Mouse (Mus musculus): ENCODE results near the gene Gmfg.

- no peak for TF ChIP-seq POLR2A (IDR thresholded peaks at IDR 0.05; ENCODE audit: extremely low read depth, insufficient read depth, low read length)
- no peak for TF ChIP-seq CTCF (IDR thresholded peaks at IDR 0.05; ENCODE audit: extremely low read depth, insufficient read depth, low read length)
Observed at GRCm38 (mm10) chr7:28441776-28442485, 4.7 kb downstream of the Gmfg start.

Data from cortical plate, adult 2 months (tissue).